Mouse (Mus musculus) adrenal gland, postnatal 10 days (tissue): ENCODE measurements around the gene Atp6v1c2. TPM values are rescaled to one million over a fixed set of nuclear protein-coding genes. Genes with fewer than 3 reads are reported as not detected.

Experiments
- DNase-seq: peaks from one replicate; pipeline ENCODE4 v3.0.0; 2021; ENCODE audit warnings: mixed read lengths
- microRNA-seq: library from miRNA; unstranded; fragments of <30 nt; microRNA quantifications from one replicate; pipeline ENCODE4 v1.2.0, GENCODE M21; 2021
- total RNA-seq, 2 experiments: library from RNA; stranded (reverse); gene quantifications; 2 replicates each; pipeline ENCODE4 v1.2.3; 2021

Gene Atp6v1c2
- total RNA-seq, 2 experiments from 2014 or later, result 1.8 to 2.5 TPM

DNA sequence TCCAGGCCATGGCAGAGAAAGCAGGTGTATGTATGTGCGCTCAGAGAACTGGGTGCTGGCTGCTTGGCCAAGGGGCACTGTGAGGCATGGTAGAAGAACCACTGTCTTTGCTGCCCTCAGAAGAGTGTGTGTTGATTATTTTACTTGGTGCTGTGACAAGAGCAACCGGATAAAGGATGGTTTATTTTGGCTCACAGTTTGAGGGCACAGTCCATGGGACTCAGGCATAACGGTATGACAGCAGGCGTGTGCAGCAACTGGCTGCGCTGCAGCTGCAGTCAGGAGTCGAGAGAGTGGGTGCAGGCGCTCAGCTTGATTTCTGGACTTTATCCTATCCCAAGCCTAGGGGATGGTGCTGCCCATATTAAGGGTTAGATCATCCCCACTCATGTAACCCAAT is 70.7 kb downstream of the Atp6v1c2 start:
- DNase-seq, result no peak

GRCm38 (mm10) chr12:17256905-17257304 is 72.3 kb downstream of the Atp6v1c2 start:
- peak; percentile 71 for DNase-seq

- DNase-seq, result no peak
Measured at GRCm38 (mm10) chr12:17255602-17256001, 73.6 kb downstream of the Atp6v1c2 start.

- peak; percentile 80 for DNase-seq
Measured at GRCm38 (mm10) chr12:17253069-17253468, 76.1 kb downstream of the Atp6v1c2 start.

DNA sequence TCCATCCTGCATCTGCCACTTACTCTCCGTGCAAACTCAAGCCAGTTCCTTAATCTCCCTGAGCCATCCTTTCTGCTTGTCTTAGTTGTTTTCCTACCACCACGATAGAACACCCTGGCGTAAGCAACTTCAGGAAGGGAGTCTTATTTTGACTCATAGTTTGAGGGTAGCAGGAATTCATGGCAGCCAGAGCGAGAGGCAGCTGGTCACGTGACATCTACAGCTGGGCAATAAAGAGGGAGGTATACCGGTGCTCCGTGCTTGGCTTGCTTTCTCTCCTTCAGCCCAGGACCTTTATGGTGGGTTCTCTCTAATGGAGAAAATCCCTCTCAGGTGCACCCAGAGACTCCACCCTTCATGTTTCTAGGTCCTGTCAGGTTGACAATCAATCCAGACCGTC is 78.2 kb downstream of the Atp6v1c2 start:
- no peak for DNase-seq

GRCm38 (mm10) chr12:17242041-17242440 is 87.1 kb downstream of the Atp6v1c2 start:
- DNase-seq, result no peak

DNA sequence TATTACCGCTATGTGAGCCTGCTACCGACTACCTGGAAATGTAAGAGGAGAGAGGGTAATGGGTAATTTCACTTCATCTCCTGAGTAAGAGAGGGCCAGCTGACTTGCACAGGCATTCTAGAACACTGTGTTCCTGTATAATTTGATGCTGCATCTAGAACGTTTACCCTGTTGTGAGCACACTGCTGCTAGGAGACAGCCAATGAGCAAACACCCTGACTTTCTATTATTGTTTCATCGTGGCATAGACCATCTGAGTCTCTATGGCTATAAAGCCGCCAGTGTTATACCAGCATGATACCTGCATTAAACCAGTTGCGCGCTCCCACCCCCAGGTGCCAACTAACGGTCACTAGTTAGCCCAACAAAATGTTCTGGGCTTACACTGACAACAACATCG is 87.5 kb downstream of the Atp6v1c2 start:
- no peak for DNase-seq

DNA sequence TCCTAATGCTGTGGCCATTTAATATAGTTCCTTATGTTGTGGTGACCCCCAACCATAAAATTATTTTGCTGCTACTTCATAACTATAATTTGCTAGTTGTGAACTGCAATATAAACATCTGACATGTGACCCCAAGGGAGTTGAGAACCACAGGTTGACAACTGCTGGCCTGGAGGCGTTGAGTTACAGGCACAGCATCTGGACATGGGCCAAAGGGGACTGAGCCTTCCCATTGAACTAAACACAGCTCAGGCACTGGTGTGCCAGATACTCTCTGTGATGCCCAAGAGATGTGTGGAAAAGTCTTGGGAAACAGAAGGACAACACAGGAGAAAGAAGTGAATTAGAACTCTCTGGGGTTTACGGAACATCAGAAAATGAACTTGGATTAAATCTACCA is 88.1 kb downstream of the Atp6v1c2 start:
- DNase-seq, result no peak

- no peak for DNase-seq
Measured at GRCm38 (mm10) chr12:17239428-17239688, 89.8 kb downstream of the Atp6v1c2 start.

- no peak for DNase-seq
Measured at GRCm38 (mm10) chr12:17238588-17239427, 90.4 kb downstream of the Atp6v1c2 start.

DNA sequence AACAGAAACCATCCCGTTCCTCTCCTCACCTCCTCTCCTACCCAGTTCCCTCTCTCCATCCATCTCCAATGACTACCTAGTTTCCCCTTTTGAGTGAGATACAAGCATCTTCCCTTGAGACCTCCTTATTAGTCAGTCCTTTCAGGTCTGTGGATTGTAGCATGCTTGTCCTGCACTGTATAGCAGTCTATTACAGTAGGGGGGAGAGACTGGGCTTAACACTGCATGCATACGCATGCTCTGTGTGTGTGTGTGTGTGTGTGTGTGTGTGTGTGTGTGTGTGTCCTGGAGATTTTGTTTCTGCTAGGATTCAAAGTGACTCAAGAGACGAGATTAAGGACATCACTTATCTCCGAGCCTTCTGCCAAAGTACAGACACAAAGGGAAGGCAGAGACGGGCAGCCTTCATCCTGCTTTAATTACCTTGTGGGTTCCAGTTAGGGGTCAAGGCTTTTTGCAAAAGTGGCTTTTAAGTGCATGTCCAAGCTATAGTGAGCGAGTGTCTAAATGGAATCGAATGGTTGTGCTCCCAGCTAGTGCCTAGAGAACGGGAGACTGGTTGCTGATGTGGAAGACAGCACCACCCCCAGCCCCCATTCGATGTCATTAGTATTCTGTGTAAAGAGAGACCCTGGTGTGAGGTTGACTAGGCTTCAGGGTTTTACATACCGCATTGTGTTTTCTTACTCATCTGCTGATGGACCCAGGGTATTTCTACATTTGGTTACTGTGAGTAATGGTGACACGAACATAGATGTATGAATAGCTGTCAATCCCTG is 93.4 kb downstream of the Atp6v1c2 start:
- no peak for DNase-seq

Small RNA genes within 50 kb of the gene (microRNA-seq; reads per million reads assigned to microRNA genes)
- gene Mir3066, result 3.7 reads per million

Other genes starting within 250 kb of the Atp6v1c2 start
- under 1 TPM; 0.27 to 0.30 TPM for gene Kcnf1, start 152.5 kb downstream of the Atp6v1c2 start, total RNA-seq
- 100 to 1,000 TPM; 159 to 179 TPM for gene Pdia6, start 62.8 kb downstream of the Atp6v1c2 start, total RNA-seq
- gene Nol10, start 19.1 kb upstream of the Atp6v1c2 start, total RNA-seq, result 10 to 100 TPM; 11.9 to 14.2 TPM
- gene Odc1, start 215.4 kb upstream of the Atp6v1c2 start, total RNA-seq, result 100 to 1,000 TPM; 149 to 195 TPM